Mouse (Mus musculus): ENCODE measurements at regions not wholly inside any gene's neighbourhood (a gene's known extent, or its start where the extent isn't known, plus 50 kb on each side); places are given as distances from the start of the nearest gene placed in this dataset.

GRCm38 (mm10) chr6:84269023-84269422 lies 260.6 kb downstream of the Dysf start:
- Histone ChIP-seq H3K27me3 (replicated peaks; ENCODE audit: control insufficient read depth, insufficient read depth, low read length) (no peaks in the 10 kb centered on the region), H3K4me3 (replicated peaks; ENCODE audit: low read length) (no peak overlapping the region), H3K4me2 (ENCODE audit: low read length) (no peak overlapping the region), H3K4me1 (replicated peaks; ENCODE audit: control insufficient read depth, insufficient read depth, low read length) (peaks cover 11% of the 10 kb centered on the region), H3K9me3 (ENCODE audit: control insufficient read depth, low read length) (no peaks in the 10 kb centered on the region), H3K27ac (ENCODE audit: low read length) (no peak overlapping the region), H3K36me3 (ENCODE audit: control insufficient read depth, insufficient read depth) (no peaks in the 10 kb centered on the region), H3K9ac (replicated peaks; ENCODE audit: low read depth, low read length) (no peak overlapping the region)
- 60% methylated on average over 3 of the region's 3 CpGs for WGBS
- ATAC-seq, result no peak

DNA sequence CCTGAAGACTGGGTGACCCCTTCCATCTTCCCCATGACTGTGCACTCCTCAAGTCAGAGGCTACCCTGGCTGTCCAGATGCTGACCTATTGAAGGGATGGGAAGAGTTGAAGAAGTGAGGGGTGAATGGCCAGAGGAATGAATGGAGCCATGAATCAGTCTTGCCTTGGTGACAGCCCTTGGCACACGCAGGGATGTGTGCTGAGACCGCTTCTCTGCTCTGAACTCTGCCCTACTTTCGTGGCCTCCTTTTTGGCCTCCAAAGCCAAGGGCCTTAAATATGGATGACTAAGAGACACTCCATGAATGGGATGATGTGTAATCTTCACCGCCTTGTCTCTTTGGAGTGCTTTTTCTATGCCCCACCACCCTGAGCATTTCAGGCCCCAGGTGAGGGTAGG lies 259.7 kb downstream of the Dysf start:
- ATAC-seq, result no peak

DNA sequence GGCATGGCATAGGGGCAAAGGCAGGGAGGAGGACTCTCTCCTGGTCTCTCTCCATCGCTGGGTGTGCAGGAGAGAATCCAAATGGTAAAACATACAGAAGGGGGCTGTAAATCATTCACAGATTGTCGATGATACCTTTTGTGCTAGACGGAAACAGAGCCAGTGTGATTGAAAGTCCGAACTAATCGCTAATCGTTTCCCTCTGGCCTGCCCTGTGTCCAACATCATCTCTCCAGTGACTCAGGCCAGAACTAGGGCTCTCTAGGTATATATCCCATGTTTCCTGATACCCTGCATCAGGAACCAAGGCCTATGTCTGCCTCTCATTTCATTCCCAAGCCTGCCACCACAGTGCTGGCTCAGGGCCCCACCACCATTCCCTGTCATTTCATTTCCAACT lies 259.1 kb downstream of the Dysf start:
- H3K9ac ChIP-seq (replicated peaks; ENCODE audit: low read depth, low read length), result no peak overlapping the region
- 93% methylated on average over 6 of the region's 6 CpGs for WGBS
- peaks cover 1% of the 10 kb centered on the region for H3K4me1 ChIP-seq (replicated peaks; ENCODE audit: control insufficient read depth, insufficient read depth, low read length)
- no peak overlapping the region for H3K4me2 ChIP-seq (ENCODE audit: low read length)
- no peak overlapping the region for H3K27ac ChIP-seq (ENCODE audit: low read length)
- H3K36me3 ChIP-seq (ENCODE audit: control insufficient read depth, insufficient read depth), result no peaks in the 10 kb centered on the region
- no peaks in the 10 kb centered on the region for H3K27me3 ChIP-seq (replicated peaks; ENCODE audit: control insufficient read depth, insufficient read depth, low read length)
- H3K4me3 ChIP-seq (replicated peaks; ENCODE audit: low read length), result no peak overlapping the region
- no peaks in the 10 kb centered on the region for H3K9me3 ChIP-seq (ENCODE audit: control insufficient read depth, low read length)
- no peak for ATAC-seq

More for the DNA sequence above, 259.7 kb downstream of the Dysf start:
- Histone ChIP-seq H3K9me3 (ENCODE audit: control insufficient read depth, low read length) (no peaks in the 10 kb centered on the region), H3K36me3 (ENCODE audit: control insufficient read depth, insufficient read depth) (no peaks in the 10 kb centered on the region), H3K4me3 (replicated peaks; ENCODE audit: low read length) (no peak overlapping the region), H3K27ac (ENCODE audit: low read length) (no peak overlapping the region), H3K27me3 (replicated peaks; ENCODE audit: control insufficient read depth, insufficient read depth, low read length) (no peaks in the 10 kb centered on the region), H3K4me1 (replicated peaks; ENCODE audit: control insufficient read depth, insufficient read depth, low read length) (peaks cover 7% of the 10 kb centered on the region), H3K4me2 (ENCODE audit: low read length) (no peak overlapping the region), H3K9ac (replicated peaks; ENCODE audit: low read depth, low read length) (no peak overlapping the region)
- WGBS, result 96% methylated on average over 4 of the region's 4 CpGs

GRCm38 (mm10) chr6:84266736-84267135 lies 258.3 kb downstream of the Dysf start:
- no peaks in the 10 kb centered on the region for H3K4me1 ChIP-seq (replicated peaks; ENCODE audit: control insufficient read depth, insufficient read depth, low read length)
- no peaks in the 10 kb centered on the region for H3K36me3 ChIP-seq (ENCODE audit: control insufficient read depth, insufficient read depth)
- no peak overlapping the region for H3K4me2 ChIP-seq (ENCODE audit: low read length)
- 66% methylated on average over 13 of the region's 13 CpGs for WGBS
- no peak overlapping the region for H3K4me3 ChIP-seq (replicated peaks; ENCODE audit: low read length)
- H3K27me3 ChIP-seq (replicated peaks; ENCODE audit: control insufficient read depth, insufficient read depth, low read length), result no peaks in the 10 kb centered on the region
- no peaks in the 10 kb centered on the region for H3K9me3 ChIP-seq (ENCODE audit: control insufficient read depth, low read length)
- H3K27ac ChIP-seq (ENCODE audit: low read length), result no peak overlapping the region
- no peak overlapping the region for H3K9ac ChIP-seq (replicated peaks; ENCODE audit: low read depth, low read length)
- ATAC-seq, result no peak

DNA sequence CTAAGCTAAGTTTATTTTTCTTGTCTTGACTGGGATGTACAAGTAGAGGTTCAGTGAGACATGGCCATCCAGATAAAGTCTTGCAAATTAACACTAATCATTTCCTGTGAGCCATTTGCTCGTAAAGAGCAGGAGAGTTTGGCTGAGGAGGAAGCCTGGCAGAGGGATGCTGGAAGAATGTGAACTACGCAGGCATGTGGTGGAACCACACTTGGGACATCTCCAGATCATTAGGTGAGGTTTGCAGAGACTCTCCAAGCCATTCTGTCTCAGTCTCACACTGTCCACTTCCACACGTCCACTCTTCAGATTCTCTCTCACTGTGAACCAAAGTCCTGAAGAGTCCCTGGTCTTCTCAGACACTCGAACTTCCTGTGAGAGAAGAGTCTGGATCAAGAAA lies 256.3 kb downstream of the Dysf start:
- H3K4me3 ChIP-seq (replicated peaks; ENCODE audit: low read length), result no peak overlapping the region
- no peaks in the 10 kb centered on the region for H3K36me3 ChIP-seq (ENCODE audit: control insufficient read depth, insufficient read depth)
- H3K4me2 ChIP-seq (ENCODE audit: low read length), result no peak overlapping the region
- no peaks in the 10 kb centered on the region for H3K9me3 ChIP-seq (ENCODE audit: control insufficient read depth, low read length)
- WGBS, result 81% methylated on average over 4 of the region's 4 CpGs
- no peak for ATAC-seq
- H3K9ac ChIP-seq (replicated peaks; ENCODE audit: low read depth, low read length), result no peak overlapping the region
- H3K27me3 ChIP-seq (replicated peaks; ENCODE audit: control insufficient read depth, insufficient read depth, low read length), result no peaks in the 10 kb centered on the region
- no peak overlapping the region for H3K27ac ChIP-seq (ENCODE audit: low read length)
- no peaks in the 10 kb centered on the region for H3K4me1 ChIP-seq (replicated peaks; ENCODE audit: control insufficient read depth, insufficient read depth, low read length)

DNA sequence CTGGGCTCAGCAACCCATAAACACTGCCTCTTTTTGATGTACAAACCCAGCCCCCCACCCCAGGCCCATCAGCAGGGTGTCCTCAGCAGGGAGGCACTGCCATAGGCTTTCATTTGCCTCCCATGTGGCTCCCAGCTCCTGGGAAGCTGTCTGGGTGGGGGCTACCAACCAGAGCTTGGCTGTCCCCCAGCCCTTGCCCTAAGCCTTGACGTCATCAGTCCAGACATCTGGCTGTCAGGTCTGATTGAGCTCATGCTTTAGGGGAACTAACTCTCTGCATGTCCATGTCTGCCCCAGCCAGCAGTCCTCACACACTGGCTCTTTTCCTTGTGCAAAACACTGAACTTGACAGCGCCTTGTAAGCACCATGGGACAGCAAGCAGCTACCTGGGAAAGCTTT lies 255.3 kb downstream of the Dysf start:
- ATAC-seq, result no peak
- Histone ChIP-seq H3K9ac (replicated peaks; ENCODE audit: low read depth, low read length) (no peak overlapping the region), H3K27me3 (replicated peaks; ENCODE audit: control insufficient read depth, insufficient read depth, low read length) (no peaks in the 10 kb centered on the region), H3K27ac (ENCODE audit: low read length) (no peak overlapping the region), H3K4me2 (ENCODE audit: low read length) (no peak overlapping the region), H3K9me3 (ENCODE audit: control insufficient read depth, low read length) (no peaks in the 10 kb centered on the region), H3K4me3 (replicated peaks; ENCODE audit: low read length) (no peak overlapping the region), H3K36me3 (ENCODE audit: control insufficient read depth, insufficient read depth) (no peaks in the 10 kb centered on the region), H3K4me1 (replicated peaks; ENCODE audit: control insufficient read depth, insufficient read depth, low read length) (no peaks in the 10 kb centered on the region)
- WGBS, result 73% methylated on average over 2 of the region's 2 CpGs

- Histone ChIP-seq H3K9me3 (ENCODE audit: control insufficient read depth, low read length) (no peaks in the 10 kb centered on the region), H3K4me1 (replicated peaks; ENCODE audit: control insufficient read depth, insufficient read depth, low read length) (no peaks in the 10 kb centered on the region), H3K27ac (ENCODE audit: low read length) (no peak overlapping the region), H3K36me3 (ENCODE audit: control insufficient read depth, insufficient read depth) (no peaks in the 10 kb centered on the region), H3K4me2 (ENCODE audit: low read length) (no peak overlapping the region), H3K27me3 (replicated peaks; ENCODE audit: control insufficient read depth, insufficient read depth, low read length) (no peaks in the 10 kb centered on the region), H3K9ac (replicated peaks; ENCODE audit: low read depth, low read length) (no peak overlapping the region), H3K4me3 (replicated peaks; ENCODE audit: low read length) (no peak overlapping the region)
- ATAC-seq, result no peak
- WGBS, result 42% methylated on average over 6 of the region's 6 CpGs
Measured at GRCm38 (mm10) chr6:84262766-84263165, 254.4 kb downstream of the Dysf start.

DNA sequence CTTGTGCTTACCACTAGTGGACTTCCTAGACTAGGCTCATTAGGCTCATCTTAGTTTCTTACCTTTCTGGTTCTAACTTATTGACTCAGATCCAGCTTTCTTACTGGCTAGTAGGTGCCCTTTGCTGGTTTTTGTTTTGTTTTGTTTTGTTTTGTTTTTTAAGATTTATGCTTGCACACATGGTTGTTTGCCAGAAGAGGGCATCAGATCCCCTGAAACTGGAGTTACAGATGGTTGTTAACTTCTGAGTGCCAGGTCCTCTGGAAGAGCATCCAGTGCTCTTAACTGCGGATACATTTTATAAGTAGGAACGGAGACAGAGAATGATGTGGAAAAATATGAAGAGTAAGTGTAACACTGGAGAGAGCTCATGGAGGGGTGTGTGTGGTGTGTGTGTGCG lies 253.1 kb downstream of the Dysf start:
- Histone ChIP-seq H3K4me1 (replicated peaks; ENCODE audit: control insufficient read depth, insufficient read depth, low read length) (no peaks in the 10 kb centered on the region), H3K27me3 (replicated peaks; ENCODE audit: control insufficient read depth, insufficient read depth, low read length) (no peaks in the 10 kb centered on the region), H3K9ac (replicated peaks; ENCODE audit: low read depth, low read length) (no peak overlapping the region), H3K9me3 (ENCODE audit: control insufficient read depth, low read length) (no peaks in the 10 kb centered on the region), H3K27ac (ENCODE audit: low read length) (no peak overlapping the region), H3K36me3 (ENCODE audit: control insufficient read depth, insufficient read depth) (no peaks in the 10 kb centered on the region), H3K4me2 (ENCODE audit: low read length) (no peak overlapping the region), H3K4me3 (replicated peaks; ENCODE audit: low read length) (no peak overlapping the region)
- 91% methylated on average over 3 of the region's 3 CpGs for whole genome bisulfite sequencing
- no peak for ATAC-seq
